Mouse (Mus musculus): ENCODE results near the gene Tmem160.

The Tmem160 gene

DNA sequence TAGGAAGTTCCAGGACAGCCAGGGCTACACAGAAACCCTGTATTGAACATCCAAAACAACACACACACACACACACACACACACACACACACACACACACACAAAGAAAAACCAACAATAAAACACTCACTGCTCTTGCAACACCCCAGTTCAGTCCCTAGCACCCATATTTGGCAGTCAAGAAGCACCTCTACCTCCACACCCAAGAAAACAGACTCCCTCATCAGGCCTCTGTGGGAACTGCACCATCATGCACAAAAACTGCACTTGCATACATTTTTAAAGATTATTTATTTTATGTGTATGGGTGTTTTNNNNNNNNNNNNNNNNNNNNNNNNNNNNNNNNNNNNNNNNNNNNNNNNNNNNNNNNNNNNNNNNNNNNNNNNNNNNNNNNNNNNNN is 11.3 kb upstream of the Tmem160 start:
- no peak for DNase-seq (ENCODE audit: low spot score)

DNA sequence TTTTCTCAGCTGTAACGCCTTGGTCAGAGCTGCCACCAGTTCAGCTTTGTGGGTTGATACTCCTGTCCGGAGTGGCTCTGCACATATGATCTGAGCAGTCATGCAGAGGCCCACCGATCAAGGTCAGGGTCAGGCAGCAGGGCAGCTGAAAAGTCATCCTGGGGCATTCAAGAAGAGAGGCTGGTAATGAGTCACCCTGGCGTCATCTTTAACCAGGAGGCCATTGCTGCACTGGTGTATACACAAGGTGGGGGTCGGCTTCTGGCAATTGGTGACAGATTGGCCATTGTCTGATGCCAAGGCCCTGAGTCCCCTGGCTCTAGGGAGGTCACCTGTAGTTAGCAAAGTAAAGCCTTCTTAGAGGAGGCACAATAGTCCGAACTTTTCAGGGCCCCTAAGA is 923 bp upstream of the Tmem160 start:
- DNase-seq (ENCODE audit: low spot score), result no peak

GRCm38 (mm10) chr7:16453118-16453711 is 636 bp downstream of the Tmem160 start:
- peak; percentile 86 for DNase-seq (ENCODE audit: low spot score)

DNA sequence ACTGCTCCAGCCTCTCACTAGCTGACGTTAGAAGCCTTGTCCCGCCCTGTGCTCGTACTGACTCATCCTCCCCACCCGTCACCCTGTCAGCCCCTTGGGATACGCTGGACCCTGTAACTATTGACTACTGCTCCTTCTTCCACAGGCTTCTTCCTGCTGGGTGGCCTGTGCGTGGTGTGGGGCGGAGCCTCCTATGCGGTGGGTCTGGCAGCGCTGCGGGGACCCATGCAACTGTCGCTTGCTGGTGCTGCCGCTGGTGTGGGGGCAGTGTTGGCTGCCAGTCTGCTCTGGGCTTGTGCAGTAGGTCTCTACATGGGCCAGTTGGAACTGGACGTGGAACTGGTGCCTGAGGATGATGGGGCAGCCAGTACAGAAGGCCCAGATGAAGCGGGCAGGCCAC is 2.4 kb downstream of the Tmem160 start:
- no peak for DNase-seq (ENCODE audit: low spot score)

GRCm38 (mm10) chr7:16456289-16456688 is 3.7 kb downstream of the Tmem160 start:
- DNase-seq (ENCODE audit: low spot score), result no peak

- no peak for DNase-seq (ENCODE audit: low spot score)
Measured at GRCm38 (mm10) chr7:16460566-16460965, 8.0 kb downstream of the Tmem160 start.

DNA sequence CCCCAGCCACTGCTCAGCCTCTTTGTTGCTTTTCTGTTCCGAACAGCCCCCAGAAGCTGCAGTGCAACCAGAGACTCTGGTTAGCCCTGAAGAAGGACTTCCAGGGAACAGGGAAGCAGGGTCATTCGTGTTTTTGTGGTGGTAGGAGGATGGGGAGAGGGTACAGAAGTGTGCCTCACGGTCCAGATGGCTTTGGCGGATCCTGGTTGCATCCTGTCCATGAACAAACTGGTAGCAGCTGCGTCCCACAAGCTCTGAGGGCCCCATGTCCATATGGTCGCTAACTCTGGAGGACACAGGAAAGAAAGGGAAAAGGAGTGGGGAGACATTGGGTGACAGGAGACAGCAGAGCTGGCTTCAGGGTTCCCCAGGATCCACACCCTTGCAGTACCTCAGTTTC is 8.6 kb downstream of the Tmem160 start:
- DNase-seq (ENCODE audit: low spot score), result no peak

- DNase-seq (ENCODE audit: low spot score), result no peak
Measured at GRCm38 (mm10) chr7:16461705-16462104, 9.1 kb downstream of the Tmem160 start.

DNA sequence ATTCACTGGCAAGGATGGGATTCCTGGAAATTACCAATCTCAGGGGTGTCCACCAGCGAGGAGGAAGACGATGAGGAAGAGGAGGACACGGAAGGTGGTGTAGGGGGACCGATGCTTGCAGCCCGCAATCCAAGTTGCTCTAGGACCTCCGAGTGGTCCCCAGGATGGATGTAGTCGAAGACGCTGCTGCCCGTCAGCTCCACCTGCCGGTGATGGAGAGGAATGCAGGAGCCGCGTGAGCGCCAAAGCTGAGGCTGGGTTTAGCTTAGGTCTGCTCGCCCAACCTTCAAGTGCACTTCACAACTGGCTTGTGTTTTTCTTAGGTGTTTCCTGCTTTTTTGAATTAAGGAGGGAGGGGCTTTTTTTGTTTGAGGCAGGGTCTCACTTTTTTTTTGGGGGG is 10.6 kb downstream of the Tmem160 start:
- DNase-seq (ENCODE audit: low spot score), result peak; percentile 92

- DNase-seq (ENCODE audit: low spot score), result peak; percentile 80
Measured at GRCm38 (mm10) chr7:16465160-16465559, 12.6 kb downstream of the Tmem160 start.

GRCm38 (mm10) chr7:16465568-16465967 is 13.0 kb downstream of the Tmem160 start:
- DNase-seq (ENCODE audit: low spot score), result no peak

GRCm38 (mm10) chr7:16466565-16466964 is 14.0 kb downstream of the Tmem160 start:
- DNase-seq (ENCODE audit: low spot score), result peak; percentile 52

DNA sequence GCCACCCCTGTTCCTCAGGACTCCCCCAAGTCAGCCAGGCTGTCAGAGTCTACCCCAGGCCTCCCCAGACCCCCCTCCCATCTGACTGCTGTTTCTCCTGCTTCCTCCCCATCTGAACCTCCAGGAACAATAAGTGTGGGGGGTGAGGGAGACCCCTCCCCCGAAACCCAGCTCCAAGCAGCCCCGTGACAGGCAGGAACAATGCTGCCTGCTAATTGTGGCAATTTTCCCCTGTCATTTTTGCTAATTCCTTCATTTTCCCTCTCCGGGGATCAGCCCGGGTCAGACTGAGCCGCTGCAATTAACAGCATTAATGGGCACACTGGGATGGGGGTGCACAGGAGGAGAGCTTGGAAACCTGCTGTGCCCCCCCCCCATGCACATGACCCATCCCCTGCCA is 15.5 kb downstream of the Tmem160 start:
- no peak for DNase-seq (ENCODE audit: low spot score)

DNA sequence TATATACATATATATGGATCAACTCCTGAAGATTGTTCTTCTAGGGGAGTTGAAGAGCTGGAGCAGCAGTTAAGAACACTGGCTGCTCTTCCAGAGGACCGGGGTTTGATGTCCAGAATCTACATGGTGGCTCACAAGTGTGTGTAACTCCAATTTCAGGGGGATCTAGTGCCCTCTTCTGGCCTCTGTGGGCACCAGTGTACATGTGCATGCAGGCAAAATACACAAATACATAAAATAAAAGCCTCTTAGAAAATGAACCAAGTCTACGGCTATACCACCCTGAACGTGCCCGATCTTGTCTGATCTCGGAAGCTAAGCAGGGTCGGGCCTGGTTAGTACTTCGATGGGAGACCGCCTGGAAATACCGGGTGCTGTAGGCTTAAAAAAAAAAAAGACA is 19.0 kb downstream of the Tmem160 start:
- DNase-seq (ENCODE audit: low spot score), result peak; percentile 54

DNA sequence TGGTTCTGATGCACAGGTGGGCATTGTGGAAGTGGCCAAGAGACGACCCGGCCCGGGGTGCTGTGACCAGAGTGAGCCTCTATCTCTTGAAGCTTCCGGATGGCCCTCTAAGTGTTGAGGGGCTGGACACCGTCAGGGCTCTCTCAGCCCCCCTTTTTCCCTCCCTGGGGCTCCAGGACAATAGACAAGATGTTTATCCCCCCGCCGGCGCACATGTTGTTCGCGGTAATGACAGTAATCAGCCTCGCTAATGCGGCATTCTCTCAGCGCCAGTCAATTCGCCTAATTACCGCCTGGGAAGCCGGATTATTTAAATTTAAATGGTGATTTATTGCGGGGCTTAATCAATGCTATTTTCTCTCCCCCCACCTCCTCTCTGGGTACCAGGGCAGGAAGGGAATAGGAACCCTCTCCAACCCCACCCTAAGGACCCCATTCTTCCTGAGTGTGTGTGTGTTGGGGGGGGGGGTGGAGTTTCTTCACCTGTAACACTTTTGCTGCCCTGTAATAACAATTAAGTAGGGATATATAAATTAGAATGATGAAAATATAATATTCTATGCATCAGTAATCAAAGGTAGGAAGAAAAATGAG is 19.6 kb downstream of the Tmem160 start:
- DNase-seq (ENCODE audit: low spot score), result no peak

GRCm38 (mm10) chr7:16473847-16474246 is 21.3 kb downstream of the Tmem160 start:
- no peak for DNase-seq (ENCODE audit: low spot score)

GRCm38 (mm10) chr7:16474445-16474844 is 21.9 kb downstream of the Tmem160 start:
- DNase-seq (ENCODE audit: low spot score), result peak; percentile 33

GRCm38 (mm10) chr7:16475321-16475720 is 22.7 kb downstream of the Tmem160 start:
- no peak for DNase-seq (ENCODE audit: low spot score)

DNA sequence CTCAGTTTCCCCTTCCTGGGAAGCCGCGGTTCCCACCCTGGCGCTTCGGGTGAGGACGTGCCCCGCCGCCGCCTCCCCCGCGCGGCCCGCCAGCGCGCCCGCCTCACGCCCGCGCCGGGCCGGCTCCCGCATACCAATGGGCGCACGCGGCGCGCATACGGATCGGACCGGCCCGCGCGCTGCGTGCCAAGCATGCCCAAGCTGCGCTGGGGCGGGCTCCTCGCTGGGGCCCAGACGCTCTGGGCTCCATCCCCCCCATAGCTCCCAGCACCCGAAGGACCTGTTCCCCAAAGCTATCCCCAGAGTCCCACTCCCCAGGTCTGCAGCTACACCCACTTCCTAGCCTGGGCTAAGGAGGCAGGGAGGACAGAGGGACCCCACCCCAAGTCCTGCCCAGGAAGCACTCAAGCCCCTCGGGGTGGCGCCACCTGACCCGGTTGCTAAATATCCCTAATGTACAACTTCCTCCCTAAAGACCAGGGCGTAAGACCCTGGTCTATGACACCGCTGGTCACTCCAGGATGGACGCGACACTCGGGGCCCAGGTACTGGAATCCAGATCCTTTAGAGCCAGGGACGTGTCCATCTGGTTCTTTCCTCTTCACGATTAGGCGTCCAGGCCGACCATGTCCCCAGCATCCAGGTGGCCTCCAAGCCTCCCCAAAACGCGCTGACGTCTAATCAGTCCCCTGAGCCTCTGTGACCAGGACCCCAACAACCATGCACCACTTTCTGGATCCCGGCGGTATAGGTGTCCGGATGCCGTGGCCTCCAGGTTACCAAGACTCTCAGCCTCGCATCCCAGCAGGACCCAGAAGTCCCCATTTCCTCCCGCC is 23.4 kb downstream of the Tmem160 start:
- no peak for DNase-seq (ENCODE audit: low spot score)

DNA sequence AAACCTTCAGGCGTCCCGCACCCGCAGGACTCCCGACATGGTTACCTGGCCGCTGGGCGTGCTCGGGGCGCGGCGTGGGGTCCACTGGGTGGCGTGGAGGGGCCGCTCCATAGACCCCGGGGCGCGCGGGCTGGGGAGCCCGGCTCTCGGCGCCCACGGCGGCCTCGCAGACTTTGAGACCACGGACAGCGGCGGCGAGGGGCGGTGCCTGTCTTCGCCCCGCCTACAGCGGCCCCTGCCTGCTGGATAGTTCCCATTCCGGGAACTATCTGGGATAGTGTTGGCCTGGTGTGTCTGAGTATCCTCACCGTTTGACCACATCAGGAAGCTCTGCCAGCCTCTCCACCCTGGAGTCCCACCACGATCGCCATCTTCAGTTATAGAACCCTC is 24.0 kb downstream of the Tmem160 start:
- DNase-seq (ENCODE audit: low spot score), result peak; percentile 56

DNA sequence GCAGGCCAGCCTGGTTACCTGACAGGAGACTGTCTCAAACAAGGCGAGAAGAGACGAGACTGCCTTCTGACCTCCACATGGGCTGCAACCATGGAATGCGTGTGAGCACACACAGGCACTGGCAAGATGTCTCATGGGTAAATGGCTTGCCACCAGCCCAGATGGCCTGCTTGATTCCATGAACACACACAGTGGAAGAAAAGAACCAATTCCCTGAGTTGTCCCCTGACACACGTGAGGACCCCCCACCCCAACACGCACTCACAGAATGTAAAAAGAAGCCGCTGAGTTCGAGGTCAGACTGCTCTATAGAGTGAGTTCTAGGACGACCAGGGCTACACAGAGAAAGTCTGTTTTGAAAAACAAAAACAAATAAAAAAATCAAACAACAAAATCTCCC is 25.0 kb downstream of the Tmem160 start, which contains the start of gene Npas1:
Gene Npas1 (minus strand): TSS at position 101 of the 400 bp plus-strand sequence.
- DNase-seq (ENCODE audit: low spot score), result no peak

DNA sequence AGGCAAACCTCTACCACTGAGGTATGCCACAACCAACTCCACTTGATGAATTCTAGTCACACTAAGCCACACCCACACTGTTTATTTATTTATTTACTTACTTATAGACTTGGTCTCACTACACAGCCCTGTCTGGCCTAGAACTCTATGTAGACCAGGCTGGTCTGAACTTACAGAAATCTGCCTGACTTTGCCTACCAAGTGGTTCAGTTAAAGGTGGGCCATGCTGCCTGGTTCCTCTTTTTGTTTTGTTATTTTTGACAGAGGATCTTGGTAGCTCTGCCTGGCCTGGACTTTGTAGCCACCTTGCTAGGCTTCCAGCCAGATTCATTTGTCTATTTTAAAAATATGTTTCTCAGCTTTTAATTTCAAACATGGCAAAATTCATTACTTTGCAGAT is 36.2 kb downstream of the Tmem160 start:
- DNase-seq (ENCODE audit: low spot score), result no peak

DNA sequence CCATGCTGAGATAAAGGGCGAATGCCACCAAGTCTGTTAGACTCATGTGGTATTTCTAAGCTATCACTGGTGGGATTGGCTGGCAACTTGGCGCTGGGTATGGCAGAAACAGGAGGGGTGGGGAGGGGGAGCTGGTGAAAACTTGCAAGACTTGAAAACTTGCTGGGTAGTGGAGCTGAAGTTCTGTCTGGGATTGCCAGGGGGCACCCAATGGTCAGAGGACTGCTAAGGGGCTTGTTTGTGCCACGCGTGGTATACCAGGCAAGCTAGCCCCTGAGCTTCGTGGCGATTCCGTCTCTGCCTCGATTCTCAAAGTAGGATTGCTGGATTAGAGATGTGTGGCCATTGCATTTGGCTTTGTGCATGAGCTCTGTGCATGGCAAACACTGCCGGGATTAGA is 37.4 kb downstream of the Tmem160 start:
- no peak for DNase-seq (ENCODE audit: low spot score)
